Mouse (Mus musculus) neural tube, embryonic 14.5 days (tissue): ENCODE data around the gene Fgr. TPM values are rescaled to one million over a fixed set of nuclear protein-coding genes. Genes with fewer than 3 reads are reported as not detected.
A peak's percentile ranks its signal among the peaks of the same experiment; 100 is the strongest.

Source experiments
- ATAC-seq: fragments of 200-750 bp; cut with Nextera tagmentation; 2 replicates; pipeline ENCODE4 v1.8.0; 2017; ENCODE audit warnings: low read depth, mild to moderate bottlenecking, moderate TSS enrichment, moderate library complexity
- H3K27ac ChIP-seq: fragments of 300-500 bp; sonication (generic); 2 replicates; pipeline ENCODE4 v1.5.1; 2014; ENCODE audit warnings: low read depth, mild to moderate bottlenecking, control low read depth, low read length, moderate library complexity, mixed read lengths
- H3K27me3 ChIP-seq: fragments of 300-500 bp; sonication (generic); 2 replicates; pipeline ENCODE4 v1.6.1; 2014; ENCODE audit warnings: low read length; ENCODE audit not compliant: control insufficient read depth, insufficient read depth
- H3K36me3 ChIP-seq: fragments of 300-500 bp; sonication (generic); 2 replicates; pipeline ENCODE4 v1.6.1; 2014; ENCODE audit warnings: low read length, mixed read lengths; ENCODE audit not compliant: control insufficient read depth, insufficient read depth
- H3K4me1 ChIP-seq: fragments of 300-500 bp; sonication (generic); 2 replicates; pipeline ENCODE4 v1.6.1; 2014; ENCODE audit warnings: low read length; ENCODE audit not compliant: control insufficient read depth, insufficient read depth
- H3K4me2 ChIP-seq: fragments of 300-500 bp; sonication (generic); 2 replicates; pipeline ENCODE4 v1.6.1; 2014; ENCODE audit warnings: mild to moderate bottlenecking, low read depth, low read length, control low read depth
- H3K4me3 ChIP-seq: fragments of 300-500 bp; sonication (generic); 2 replicates; pipeline ENCODE4 v1.5.1; 2014; ENCODE audit warnings: low read depth, low read length, control low read depth, mixed read lengths
- H3K9ac ChIP-seq: fragments of 300-500 bp; sonication (generic); replicated peaks from 2 replicates; pipeline ENCODE4 v1.6.1; 2014; ENCODE audit warnings: low read depth, mild to moderate bottlenecking, control low read depth, low read length, mixed read lengths
- H3K9me3 ChIP-seq: fragments of 300-500 bp; sonication (generic); 2 replicates; pipeline ENCODE4 v1.6.1; 2016; ENCODE audit warnings: low read length; ENCODE audit not compliant: control insufficient read depth
- WGBS: fragments of 180-500 bp; shearing (Covaris S2); extraction: QIAGEN DNeasy Blood & Tissue Kit; methylation state at CpG from one replicate; pipeline ENCODE4 v1.1.7; 2014; 5-methylcytosine and 5-hydroxymethylcytosine counted together
- polyA plus RNA-seq: library from polyadenylated mRNA; unstranded; fragments of >200 nt; fragmentation: Nextera tagmentation; extraction: Ambion mirVana; gene quantifications from 2 replicates; pipeline ENCODE4 v1.2.1, GENCODE M21; 2014

Gene Fgr
- polyA plus RNA-seq, 1 experiment from 2014 or later = not detected

DNA sequence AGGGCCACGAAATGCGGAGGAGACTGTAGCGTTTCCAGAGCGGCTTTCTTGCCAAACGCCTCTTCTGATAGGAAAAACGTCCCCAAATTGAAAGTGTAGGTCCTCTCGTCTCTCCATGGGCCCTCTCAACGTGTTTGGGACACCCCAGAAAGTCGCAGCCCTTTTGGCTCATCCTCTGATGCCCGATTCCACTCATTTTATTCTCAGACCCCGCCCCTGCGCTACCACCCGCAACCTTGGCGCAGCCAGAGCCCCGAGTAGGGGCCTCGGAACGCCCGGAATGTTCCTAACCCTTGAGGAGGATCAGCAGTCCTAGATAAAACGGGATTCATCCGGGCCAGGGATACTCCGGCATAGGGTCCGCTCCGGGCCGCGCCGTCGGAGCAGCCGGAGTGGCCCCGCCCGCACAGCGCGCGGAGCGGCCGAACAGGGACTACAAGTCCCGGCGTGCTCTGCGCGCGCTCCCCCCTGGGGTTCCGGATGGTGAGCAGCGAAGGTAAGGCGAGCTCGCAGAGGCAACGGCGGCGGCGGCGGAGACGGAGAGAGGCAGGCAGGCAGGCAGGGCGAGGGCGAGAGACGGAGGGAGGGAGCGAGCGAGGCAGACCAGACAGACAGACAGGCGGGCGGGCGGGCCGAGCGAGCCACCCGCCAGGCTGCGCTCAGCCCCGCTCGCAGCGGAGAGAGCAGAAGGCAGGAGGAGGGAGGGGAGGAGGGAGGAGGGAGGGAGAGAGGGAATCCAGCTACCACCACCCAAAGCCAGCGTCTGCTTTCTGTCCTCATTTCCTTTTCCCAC lies 37.3 kb downstream of the Fgr start, which contains the start of gene Ahdc1:
TSS of gene Ahdc1 (plus strand) at position 233 of the 793 bp plus-strand sequence.
- H3K27ac ChIP-seq = peak within 1 kb of the TSS; percentile 95
- WGBS = under 1% methylated on average over 63 of the region's 66 CpGs
- no peaks in the 10 kb centered on the region for H3K9me3 ChIP-seq
- no peaks in the 10 kb centered on the region for H3K27me3 ChIP-seq
- H3K9ac ChIP-seq = peak within 1 kb of the TSS; percentile 99
- H3K4me3 ChIP-seq = peak within 1 kb of the TSS; percentile 99
- peaks cover 24% of the 10 kb centered on the region for H3K4me1 ChIP-seq
- ATAC-seq = peak; percentile 85
- no peaks in the 10 kb centered on the region for H3K36me3 ChIP-seq
- H3K4me2 ChIP-seq = peak within 1 kb of the TSS; percentile 92

GRCm38 (mm10) chr4:133011821-133012775 lies 38.2 kb downstream of the Fgr start:
- Histone ChIP-seq H3K36me3 (no peaks in the 10 kb centered on the region), H3K9me3 (no peaks in the 10 kb centered on the region), H3K27me3 (no peaks in the 10 kb centered on the region), H3K4me1 (peaks cover 33% of the 10 kb centered on the region), H3K4me3 (peak overlapping the region; percentile 99), H3K27ac (peak overlapping the region; percentile 95), H3K9ac (peak overlapping the region; percentile 99), H3K4me2 (peak overlapping the region; percentile 92)
- WGBS = 1% methylated on average over 39 of the region's 84 CpGs
- peak; percentile 8 for ATAC-seq

- Histone ChIP-seq H3K4me2 (peak overlapping the region; percentile 92), H3K9ac (peak overlapping the region; percentile 99), H3K27ac (peak overlapping the region; percentile 95), H3K27me3 (no peaks in the 10 kb centered on the region), H3K9me3 (no peaks in the 10 kb centered on the region), H3K4me1 (peaks cover 38% of the 10 kb centered on the region), H3K4me3 (peak overlapping the region; percentile 99), H3K36me3 (no peaks in the 10 kb centered on the region)
- WGBS = under 1% methylated on average over 16 of the region's 17 CpGs
- ATAC-seq = no peak
Observed at GRCm38 (mm10) chr4:133012776-133013265, 38.9 kb downstream of the Fgr start.

DNA sequence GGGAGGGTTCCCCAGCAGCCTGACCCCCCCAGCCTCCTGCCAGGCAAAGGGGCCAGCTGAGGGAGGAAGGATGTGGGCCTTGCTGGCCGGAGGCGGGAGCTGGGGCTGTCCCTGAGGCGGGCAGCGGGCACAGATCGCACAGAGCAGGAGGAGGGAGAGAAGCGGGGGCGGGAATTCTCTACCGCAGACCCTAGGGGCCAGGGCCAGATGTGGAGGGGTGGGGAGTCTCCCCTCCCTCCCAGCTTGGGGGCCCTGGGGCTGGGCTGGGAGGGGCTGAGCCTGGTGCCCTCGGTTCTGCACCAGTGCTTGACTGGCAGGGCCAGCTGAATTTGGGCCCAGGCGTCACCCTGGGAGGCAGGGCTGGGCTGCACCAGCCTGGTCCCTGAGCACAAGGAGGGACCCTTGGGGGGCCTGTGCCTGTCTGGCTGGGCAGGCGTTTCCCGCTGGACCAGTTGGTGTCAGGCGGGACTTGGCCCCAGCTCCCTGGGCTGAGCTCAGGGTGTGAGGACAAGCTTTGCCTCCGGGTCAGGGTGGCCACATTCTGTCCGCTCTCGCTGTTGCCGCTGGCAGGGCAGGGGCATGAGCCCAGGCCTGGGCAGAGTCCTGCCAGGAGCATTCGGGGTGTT lies 39.5 kb downstream of the Fgr start:
- Histone ChIP-seq H3K4me1 (peaks cover 38% of the 10 kb centered on the region), H3K27me3 (no peaks in the 10 kb centered on the region), H3K9me3 (no peaks in the 10 kb centered on the region), H3K36me3 (no peaks in the 10 kb centered on the region), H3K27ac (peak overlapping the region; percentile 95), H3K9ac (peak overlapping the region; percentile 99), H3K4me2 (peak overlapping the region; percentile 92), H3K4me3 (peak overlapping the region; percentile 99)
- ATAC-seq = 0 out of 2 replicates have a peak, but pooled peaks have one; percentile 4
- WGBS = 1% methylated on average over 18 of the region's 18 CpGs

- no peak for ATAC-seq
- no peaks in the 10 kb centered on the region for H3K27me3 ChIP-seq
- WGBS = 22% methylated on average over 5 of the region's 5 CpGs
- peak overlapping the region; percentile 99 for H3K4me3 ChIP-seq
- peak overlapping the region; percentile 92 for H3K4me2 ChIP-seq
- H3K36me3 ChIP-seq = no peaks in the 10 kb centered on the region
- H3K27ac ChIP-seq = no peak overlapping the region
- H3K4me1 ChIP-seq = peaks cover 38% of the 10 kb centered on the region
- no peaks in the 10 kb centered on the region for H3K9me3 ChIP-seq
- H3K9ac ChIP-seq = peak overlapping the region; percentile 99
Observed at GRCm38 (mm10) chr4:133014088-133014487, 40.2 kb downstream of the Fgr start.

- Histone ChIP-seq H3K4me1 (peaks cover 40% of the 10 kb centered on the region), H3K36me3 (no peaks in the 10 kb centered on the region), H3K27ac (peak overlapping the region; percentile 5; the same call in 1 of the 2 replicates), H3K9ac (0 out of 2 replicates have a peak overlapping the region, but pooled peaks have one; percentile 3), H3K4me3 (peak overlapping the region; percentile 99; the same call in 1 of the 2 replicates), H3K27me3 (no peaks in the 10 kb centered on the region), H3K4me2 (peak overlapping the region; percentile 92), H3K9me3 (no peaks in the 10 kb centered on the region)
- WGBS = 25% methylated on average over 10 of the region's 10 CpGs
- ATAC-seq = no peak
Observed at GRCm38 (mm10) chr4:133014896-133015709, 41.2 kb downstream of the Fgr start.

DNA sequence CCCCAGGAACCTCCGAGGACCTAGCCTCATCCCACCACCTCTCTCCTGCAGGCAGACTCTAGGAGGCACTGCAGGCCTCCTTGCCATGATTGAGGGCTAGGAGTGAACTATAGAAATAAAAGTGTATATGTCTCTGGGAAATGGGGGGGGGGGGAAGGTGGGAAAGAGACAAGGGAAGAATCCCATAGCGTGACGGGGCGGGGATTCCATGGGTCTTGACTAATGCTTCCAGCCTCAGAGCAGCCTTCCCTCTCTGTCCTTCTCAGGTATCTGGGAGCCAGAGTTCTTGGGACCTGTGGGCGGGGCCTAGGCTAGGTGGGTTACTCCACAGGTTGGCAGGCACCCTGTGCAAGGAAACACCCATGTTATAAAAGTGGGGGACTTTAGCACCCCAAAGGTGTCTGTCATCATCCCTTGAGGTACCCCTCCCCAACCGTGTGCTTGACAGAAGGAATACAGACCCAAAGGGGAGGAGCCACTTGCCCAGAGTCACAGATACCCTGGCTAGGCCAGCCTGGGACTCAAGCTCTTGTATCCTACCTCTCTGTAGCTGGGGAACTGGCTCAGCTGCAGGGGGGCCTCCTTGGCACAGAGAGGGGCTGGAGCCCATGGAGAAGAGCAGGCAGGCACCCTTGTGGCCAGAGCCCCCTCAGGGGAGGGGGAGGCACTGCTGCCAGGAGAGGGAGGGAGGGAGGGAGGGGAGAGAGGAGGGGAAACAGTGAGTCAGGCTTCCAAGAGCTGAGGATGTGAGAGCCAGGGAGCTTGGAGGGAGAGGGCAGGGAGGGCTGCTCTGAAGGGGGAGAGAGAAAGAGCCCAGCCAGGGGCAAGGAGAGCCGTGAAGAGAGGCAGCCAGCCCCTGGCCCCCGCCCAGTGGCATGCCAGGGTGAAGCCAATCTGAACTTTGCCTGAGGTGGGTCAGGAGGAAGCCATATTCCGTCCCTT lies 42.1 kb downstream of the Fgr start:
- Histone ChIP-seq H3K36me3 (no peaks in the 10 kb centered on the region), H3K9me3 (no peaks in the 10 kb centered on the region), H3K27ac (no peak overlapping the region), H3K4me3 (no peak overlapping the region), H3K27me3 (no peaks in the 10 kb centered on the region), H3K9ac (0 out of 2 replicates have a peak overlapping the region, but pooled peaks have one; percentile 12), H3K4me2 (peak overlapping the region; percentile 92), H3K4me1 (peaks cover 49% of the 10 kb centered on the region)
- 0 out of 2 replicates have a peak, but pooled peaks have one; percentile 7 for ATAC-seq
- 39% methylated on average over 9 of the region's 9 CpGs for WGBS
